Mouse (Mus musculus) ovary, adult 18-20 months (tissue): Measurements from ENCODE around the gene Robo1.

Source experiments
- DNase-seq: peaks from one replicate; pipeline ENCODE4 v3.0.0; 2022; ENCODE audit warnings: low spot score, mixed read lengths

Gene Robo1

GRCm38 (mm10) chr16:72603487-72604206, 295.5 kb downstream of the Robo1 start:
- DNase-seq: no peak

- DNase-seq: peak; percentile 4
Observed at GRCm38 (mm10) chr16:72605066-72605465, 297.0 kb downstream of the Robo1 start.

GRCm38 (mm10) chr16:72610661-72611112, 302.6 kb downstream of the Robo1 start:
- no peak for DNase-seq

GRCm38 (mm10) chr16:72614898-72615297, 306.8 kb downstream of the Robo1 start:
- DNase-seq: no peak

GRCm38 (mm10) chr16:72615360-72615759, 307.3 kb downstream of the Robo1 start:
- DNase-seq: no peak

GRCm38 (mm10) chr16:72622371-72622770, 314.3 kb downstream of the Robo1 start:
- DNase-seq: no peak

- DNase-seq: no peak
Observed at GRCm38 (mm10) chr16:72622868-72623267, 314.8 kb downstream of the Robo1 start.

- no peak for DNase-seq
Observed at GRCm38 (mm10) chr16:72633846-72634245, 325.7 kb downstream of the Robo1 start.

- no peak for DNase-seq
Observed at GRCm38 (mm10) chr16:72639332-72639940, 331.3 kb downstream of the Robo1 start.

- no peak for DNase-seq
Observed at GRCm38 (mm10) chr16:72640932-72641811, 333.1 kb downstream of the Robo1 start.

GRCm38 (mm10) chr16:72645890-72646289, 337.8 kb downstream of the Robo1 start:
- no peak for DNase-seq

- DNase-seq: no peak
Observed at GRCm38 (mm10) chr16:72649314-72649713, 341.2 kb downstream of the Robo1 start.

GRCm38 (mm10) chr16:72655411-72655810, 347.3 kb downstream of the Robo1 start:
- DNase-seq: no peak

- DNase-seq: peak; percentile 69
Observed at GRCm38 (mm10) chr16:72662837-72663350, 354.8 kb downstream of the Robo1 start.

GRCm38 (mm10) chr16:72663351-72664232, 355.5 kb downstream of the Robo1 start:
- DNase-seq: peak; percentile 19

GRCm38 (mm10) chr16:72664233-72664613, 356.1 kb downstream of the Robo1 start:
- peak; percentile 3 for DNase-seq

GRCm38 (mm10) chr16:72664806-72665205, 356.7 kb downstream of the Robo1 start:
- no peak for DNase-seq

GRCm38 (mm10) chr16:72665454-72665853, 357.3 kb downstream of the Robo1 start:
- no peak for DNase-seq

GRCm38 (mm10) chr16:72670240-72671038, 362.3 kb downstream of the Robo1 start:
- no peak for DNase-seq

- no peak for DNase-seq
Observed at GRCm38 (mm10) chr16:72677234-72677633, 369.1 kb downstream of the Robo1 start.

GRCm38 (mm10) chr16:72678450-72678849, 370.3 kb downstream of the Robo1 start:
- no peak for DNase-seq
